Mouse (Mus musculus) cortical plate, adult 2 months (tissue): ENCODE results near the gene Gm3099.
"Not testable (repeated sequence)": the region's sequence is repeated elsewhere in the genome, so short reads cannot be mapped to it uniquely, and the experiment has no call there.

Source experiments
- CTCF ChIP-seq: fragments of 200-500 bp; IDR thresholded peaks from 2 replicates; pipeline ENCODE4 v1.5.1; 2011; ENCODE audit warnings: mild to moderate bottlenecking, control low read depth, low read length; ENCODE audit not compliant: insufficient read depth; ENCODE audit errors: extremely low read depth
- POLR2A ChIP-seq: fragments of 200-500 bp; IDR thresholded peaks from 2 replicates; pipeline ENCODE4 v1.6.1; 2011; ENCODE audit warnings: mild to moderate bottlenecking, low read length, control low read depth; ENCODE audit not compliant: insufficient read depth; ENCODE audit errors: extremely low read depth

DNA sequence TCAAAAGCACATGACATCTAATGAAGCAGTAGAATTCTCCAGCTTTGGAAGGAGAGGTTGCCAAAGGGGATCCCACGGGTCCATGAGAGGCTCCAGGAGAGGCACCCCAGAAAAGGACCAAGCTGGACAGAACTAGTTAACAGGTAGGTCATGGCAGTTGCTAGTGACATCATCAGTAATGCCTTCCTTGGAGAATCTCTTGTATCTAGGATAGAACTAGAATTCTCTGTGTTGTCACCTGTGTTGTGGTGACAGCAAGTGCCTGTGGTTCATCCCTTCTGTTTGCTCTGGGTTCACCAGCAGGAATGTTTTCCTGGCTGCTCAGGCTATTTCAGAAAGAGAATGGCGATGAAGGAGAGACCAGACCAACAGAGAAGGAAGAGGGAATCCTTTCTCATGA, 34.9 kb upstream of the Gm3099 start, which contains the start of gene Gm3095:
- TF ChIP-seq CTCF, POLR2A: not testable (repeated sequence)
